In genomic region chr5:61985211-61985610, GRCm38 (mm10) we compare ENCODE assay signal across 27 mouse cellular contexts.
"Had no signal": no experiment of that assay in that cellular context is flagged by ENCODE, and none has a peak within 500 bp of the region (broad histone marks: within the 10 kb centered on the region; RNA-seq: fewer than 3 reads in every experiment).

No protein-coding gene starts in this region.

- DNase-seq: gastrocnemius, postnatal 14 days; gastrocnemius, postnatal 36 days; heart, adult 11 months; heart, adult 2 months; heart, postnatal 14 days; heart, postnatal 36 days; kidney, adult 11 months; kidney, adult 2 months; kidney, adult 9 months; kidney, postnatal 14 days; kidney, postnatal 36 days; layer of hippocampus, adult 9-11 months; layer of hippocampus, postnatal 36 days; left cerebral cortex, postnatal 4 days had no signal

- H3K27ac ChIP-seq: heart, adult 2 months; heart, embryonic 13.5 days; heart, embryonic 15.5 days; hindbrain, embryonic 12.5 days; hindbrain, embryonic 14.5 days; kidney, embryonic 15.5 days; kidney, postnatal 0 days; limb, embryonic 13.5 days; limb, embryonic 15.5 days; liver, embryonic 12.5 days; liver, embryonic 14.5 days had no signal

- H3K4me3 ChIP-seq: heart, adult 2 months; heart, embryonic 13.5 days; heart, embryonic 15.5 days; hindbrain, embryonic 12.5 days; kidney, embryonic 15.5 days; limb, embryonic 13.5 days; limb, embryonic 15.5 days; liver, embryonic 12.5 days had no signal

- H3K9ac ChIP-seq: heart, embryonic 13.5 days; heart, embryonic 15.5 days; hindbrain, embryonic 12.5 days; hindbrain, embryonic 14.5 days; kidney, embryonic 15.5 days; limb, embryonic 13.5 days; limb, embryonic 15.5 days; liver, embryonic 12.5 days; liver, embryonic 14.5 days had no signal

- H3K36me3 ChIP-seq: heart, embryonic 13.5 days; heart, embryonic 15.5 days; hindbrain, embryonic 12.5 days; kidney, embryonic 15.5 days; limb, embryonic 13.5 days; limb, embryonic 15.5 days; liver, embryonic 12.5 days had no signal

- ATAC-seq: hindbrain, embryonic 16.5 days; intestine, embryonic 16.5 days; liver, embryonic 12.5 days had no signal

- H3K4me1 ChIP-seq: heart, embryonic 13.5 days; heart, embryonic 15.5 days; hindbrain, embryonic 12.5 days; kidney, embryonic 15.5 days; limb, embryonic 13.5 days; limb, embryonic 15.5 days; liver, embryonic 12.5 days had no signal

- H3K27me3 ChIP-seq: heart, embryonic 13.5 days; heart, embryonic 15.5 days; hindbrain, embryonic 12.5 days; kidney, embryonic 15.5 days; limb, embryonic 13.5 days; limb, embryonic 15.5 days; liver, embryonic 12.5 days had no signal

- H3K4me2 ChIP-seq: heart, embryonic 11.5 days; heart, embryonic 13.5 days; heart, embryonic 15.5 days; hindbrain, embryonic 12.5 days; hindbrain, embryonic 14.5 days; kidney, embryonic 15.5 days; limb, embryonic 13.5 days; limb, embryonic 15.5 days; liver, embryonic 12.5 days had no signal

- H3K9me3 ChIP-seq: heart, embryonic 13.5 days; heart, embryonic 15.5 days; hindbrain, embryonic 12.5 days; kidney, embryonic 15.5 days; limb, embryonic 13.5 days; limb, embryonic 15.5 days; liver, embryonic 12.5 days had no signal
